Mouse (Mus musculus) embryonic facial prominence, embryonic 10.5 days (tissue): ENCODE measurements at regions not wholly inside any gene's neighbourhood (a gene's known extent, or its start where the extent isn't known, plus 50 kb on each side); places are given as distances from the start of the nearest gene placed in this dataset.

Experiments
- DNase-seq: peaks from one replicate; pipeline ENCODE4 v3.0.0-alpha.2; 2017; ENCODE audit warnings: low spot score
- H3K27ac ChIP-seq: fragments of 300-500 bp; sonication (generic); replicated peaks from 2 replicates; pipeline ENCODE4 v1.5.1; 2016; ENCODE audit warnings: mild to moderate bottlenecking
- H3K27me3 ChIP-seq: fragments of 300-500 bp; sonication (generic); replicated peaks from 2 replicates; pipeline ENCODE4 v1.6.1; 2016; ENCODE audit warnings: low read depth, mild to moderate bottlenecking; ENCODE audit not compliant: poor library complexity, severe bottlenecking
- H3K36me3 ChIP-seq: fragments of 300-500 bp; sonication (generic); replicated peaks from 2 replicates; pipeline ENCODE4 v1.6.1; 2016; ENCODE audit warnings: mild to moderate bottlenecking, moderate library complexity
- H3K4me1 ChIP-seq: fragments of 300-500 bp; sonication (generic); 2 replicates; pipeline ENCODE4 v1.6.1; 2016
- H3K4me3 ChIP-seq: fragments of 300-500 bp; sonication (generic); 2 replicates; pipeline ENCODE4 v1.5.1; 2016; ENCODE audit warnings: mild to moderate bottlenecking, moderate library complexity
- H3K9me3 ChIP-seq: fragments of 300-500 bp; sonication (generic); 2 replicates; pipeline ENCODE4 v1.6.1; 2016; ENCODE audit warnings: mild to moderate bottlenecking
- WGBS: fragments of 180-500 bp; shearing (Covaris S2); methylation state at CpG from one replicate; pipeline ENCODE4 v1.1.7; 2016; 5-methylcytosine and 5-hydroxymethylcytosine counted together

GRCm38 (mm10) chr16:5651551-5651950 lies 233.6 kb upstream of the Rbfox1 start:
- Histone ChIP-seq H3K4me3 (no peak overlapping the region), H3K4me1 (no peaks in the 10 kb centered on the region), H3K36me3 (no peaks in the 10 kb centered on the region), H3K27me3 (no peaks in the 10 kb centered on the region), H3K27ac (no peak overlapping the region), H3K9me3 (no peaks in the 10 kb centered on the region)
- WGBS, result 80% methylated on average over 1 of the region's 1 CpGs
- DNase-seq, result no peak

DNA sequence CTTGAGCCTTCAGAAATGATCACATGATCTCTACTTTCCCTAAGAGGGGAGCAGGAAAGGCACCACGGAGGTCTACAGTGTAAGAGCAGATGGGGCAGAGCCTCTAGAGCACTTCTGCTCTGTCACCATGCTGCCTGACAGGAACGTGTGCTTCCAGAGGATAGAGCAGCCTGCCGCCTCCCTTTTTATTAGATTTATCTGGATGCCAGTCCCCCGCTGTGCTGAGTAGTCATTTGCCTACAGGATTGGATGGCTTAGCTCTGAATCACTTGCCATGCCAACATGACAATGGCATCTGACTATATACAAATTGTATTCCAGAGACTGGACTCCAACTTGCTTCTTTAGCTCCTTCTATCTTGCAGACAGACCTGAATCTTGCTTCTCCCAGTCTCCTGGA lies 234.2 kb upstream of the Rbfox1 start:
- H3K4me1 ChIP-seq, result no peaks in the 10 kb centered on the region
- WGBS, result 70% methylated on average over 4 of the region's 4 CpGs
- DNase-seq, result no peak

DNA sequence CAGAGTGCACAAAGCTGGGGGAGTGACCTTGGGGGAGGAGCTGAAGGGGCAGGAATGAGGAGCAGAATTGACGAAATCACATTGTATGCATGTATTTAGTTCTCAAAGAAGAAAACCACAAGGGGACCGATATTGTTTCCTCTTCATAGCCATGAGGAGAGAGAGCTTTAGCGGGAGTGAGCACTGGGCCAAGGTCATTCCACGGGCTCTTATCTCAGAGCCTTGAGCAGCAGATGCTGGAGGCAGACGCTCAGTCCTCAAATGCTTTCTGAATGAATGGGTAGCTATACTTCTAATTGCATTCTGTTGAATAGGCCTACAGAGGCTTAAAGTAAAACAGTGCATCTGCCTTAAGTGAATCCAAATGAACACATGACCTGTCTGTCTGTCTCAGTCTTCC lies 245.2 kb upstream of the Rbfox1 start:
- no peak for DNase-seq
- no peaks in the 10 kb centered on the region for H3K36me3 ChIP-seq
- whole genome bisulfite sequencing, result 79% methylated on average over 5 of the region's 5 CpGs
- no peaks in the 10 kb centered on the region for H3K4me1 ChIP-seq
- 0 out of 2 replicates have a peak, but pooled peaks cover 2% of the 10 kb centered on the region for H3K9me3 ChIP-seq
- H3K4me3 ChIP-seq, result no peak overlapping the region
- no peaks in the 10 kb centered on the region for H3K27me3 ChIP-seq
- H3K27ac ChIP-seq, result no peak overlapping the region

More for the DNA sequence above, 234.2 kb upstream of the Rbfox1 start:
- Histone ChIP-seq H3K27ac (no peak overlapping the region), H3K9me3 (no peaks in the 10 kb centered on the region), H3K36me3 (no peaks in the 10 kb centered on the region), H3K27me3 (no peaks in the 10 kb centered on the region), H3K4me3 (no peak overlapping the region)

DNA sequence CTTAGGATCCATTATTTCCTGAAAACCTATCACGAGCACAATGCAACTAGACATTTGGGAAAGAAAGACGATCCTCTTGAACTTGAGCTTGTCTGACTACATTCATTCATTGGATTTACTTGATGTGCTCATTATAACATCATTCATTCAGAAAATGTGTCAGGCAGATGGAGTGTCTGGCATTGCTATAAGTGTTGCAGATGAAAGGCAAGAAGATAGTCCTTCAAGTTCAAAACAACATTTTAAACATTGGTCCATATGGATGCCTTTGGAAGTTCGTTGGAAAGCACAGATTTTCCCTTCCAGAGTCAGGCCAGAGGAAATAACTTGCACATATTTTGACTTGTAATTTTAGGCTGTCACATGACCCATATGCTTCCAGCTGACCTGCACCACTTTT lies 255.2 kb upstream of the Rbfox1 start:
- DNase-seq, result no peak
- 80% methylated on average over 3 of the region's 3 CpGs for WGBS
- H3K27me3 ChIP-seq, result no peaks in the 10 kb centered on the region

DNA sequence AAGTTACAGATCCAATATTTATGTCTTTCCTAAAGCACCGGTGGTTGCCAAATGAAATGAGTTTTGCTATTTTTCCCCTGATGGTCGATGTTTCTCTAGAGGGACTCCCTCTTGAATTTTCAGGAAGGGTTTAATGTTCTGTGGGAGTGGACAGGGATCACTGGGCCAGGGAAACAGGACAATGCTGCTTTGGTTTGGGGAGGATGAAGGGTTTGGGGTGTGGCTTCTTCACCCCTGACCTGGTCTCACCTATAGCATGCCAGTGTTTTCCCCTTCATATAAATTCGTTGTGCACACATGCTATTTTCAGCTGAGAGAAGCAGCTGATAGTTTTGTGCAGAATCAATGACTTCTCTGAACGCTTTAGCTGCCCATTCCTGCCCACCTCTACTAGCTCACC lies 257.2 kb upstream of the Rbfox1 start:
- Histone ChIP-seq H3K36me3 (no peaks in the 10 kb centered on the region), H3K4me3 (no peak overlapping the region), H3K27ac (no peak overlapping the region), H3K4me1 (peaks cover 7% of the 10 kb centered on the region; the same call in 1 of the 2 replicates), H3K27me3 (no peaks in the 10 kb centered on the region), H3K9me3 (no peaks in the 10 kb centered on the region)
- 83% methylated on average over 4 of the region's 4 CpGs for WGBS
- no peak for DNase-seq

More for the DNA sequence above, 255.2 kb upstream of the Rbfox1 start:
- Histone ChIP-seq H3K9me3 (no peaks in the 10 kb centered on the region), H3K36me3 (no peaks in the 10 kb centered on the region), H3K27ac (no peak overlapping the region), H3K4me1 (peaks cover 7% of the 10 kb centered on the region; the same call in 1 of the 2 replicates), H3K4me3 (no peak overlapping the region)

DNA sequence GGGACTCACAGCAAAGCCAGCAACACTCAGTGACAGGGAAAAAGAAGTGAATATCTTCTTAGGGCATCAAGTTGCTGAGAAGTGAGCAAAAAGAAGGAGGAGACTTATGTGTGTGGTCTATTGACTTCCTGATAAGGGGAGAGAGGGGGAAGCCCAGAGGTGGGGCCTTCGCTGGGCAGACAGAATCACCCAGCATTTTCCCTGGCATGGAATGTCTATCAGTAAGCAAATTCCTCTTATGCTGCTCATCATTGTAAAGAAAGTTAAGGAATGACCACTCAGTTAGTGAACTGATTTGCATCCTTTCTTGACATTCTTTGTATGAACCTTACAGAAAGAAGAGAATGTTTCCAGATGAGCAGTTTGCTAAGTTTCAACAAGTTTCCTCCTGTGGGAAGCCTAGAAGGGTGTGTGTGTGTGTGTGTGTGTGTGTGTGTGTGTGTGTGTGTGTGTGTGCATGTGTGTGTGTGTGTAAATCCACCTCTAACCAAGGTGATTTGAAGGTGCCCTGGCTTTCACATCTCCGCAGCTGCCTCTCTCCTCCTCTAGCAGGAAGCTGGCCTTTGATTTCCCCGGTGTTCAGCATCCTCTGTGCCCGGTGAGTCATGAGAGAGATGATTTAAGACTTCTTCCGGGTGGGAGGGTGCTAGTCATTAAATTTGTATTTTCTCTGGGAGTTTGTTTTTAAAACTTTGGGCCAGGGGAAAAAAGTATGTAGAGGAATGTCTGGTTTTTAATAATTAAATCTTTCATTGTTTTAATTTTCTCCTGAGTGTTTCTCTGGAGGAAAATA lies 257.8 kb upstream of the Rbfox1 start:
- Histone ChIP-seq H3K36me3 (no peaks in the 10 kb centered on the region), H3K27me3 (no peaks in the 10 kb centered on the region), H3K4me1 (peaks cover 7% of the 10 kb centered on the region; the same call in 1 of the 2 replicates), H3K9me3 (no peaks in the 10 kb centered on the region), H3K27ac (no peak overlapping the region), H3K4me3 (no peak overlapping the region)
- WGBS, result 76% methylated on average over 5 of the region's 5 CpGs
- no peak for DNase-seq

DNA sequence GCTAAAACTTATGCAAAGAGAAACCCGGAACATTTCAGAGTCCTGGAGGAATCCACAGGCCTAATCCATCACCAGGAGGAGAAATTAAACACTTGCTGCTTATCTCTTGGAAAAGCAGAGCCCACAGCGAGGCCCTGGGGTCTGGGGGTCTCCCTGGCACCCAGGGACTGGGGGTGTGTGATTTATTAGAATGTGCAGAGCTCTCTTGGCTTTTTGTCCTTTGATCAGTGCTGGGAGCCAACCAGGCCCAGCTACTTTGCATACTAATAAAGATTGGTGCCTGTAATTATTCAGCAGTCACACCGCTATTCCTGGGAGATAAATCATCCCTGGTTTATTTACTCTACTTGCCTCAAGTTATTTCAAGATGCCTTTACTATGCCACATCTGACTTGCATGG lies 260.0 kb upstream of the Rbfox1 start:
- no peaks in the 10 kb centered on the region for H3K4me1 ChIP-seq
- DNase-seq, result no peak
- H3K9me3 ChIP-seq, result no peaks in the 10 kb centered on the region
- 69% methylated on average over 3 of the region's 3 CpGs for WGBS
- H3K27ac ChIP-seq, result no peak overlapping the region
- no peak overlapping the region for H3K4me3 ChIP-seq
- H3K27me3 ChIP-seq, result no peaks in the 10 kb centered on the region
- no peaks in the 10 kb centered on the region for H3K36me3 ChIP-seq

DNA sequence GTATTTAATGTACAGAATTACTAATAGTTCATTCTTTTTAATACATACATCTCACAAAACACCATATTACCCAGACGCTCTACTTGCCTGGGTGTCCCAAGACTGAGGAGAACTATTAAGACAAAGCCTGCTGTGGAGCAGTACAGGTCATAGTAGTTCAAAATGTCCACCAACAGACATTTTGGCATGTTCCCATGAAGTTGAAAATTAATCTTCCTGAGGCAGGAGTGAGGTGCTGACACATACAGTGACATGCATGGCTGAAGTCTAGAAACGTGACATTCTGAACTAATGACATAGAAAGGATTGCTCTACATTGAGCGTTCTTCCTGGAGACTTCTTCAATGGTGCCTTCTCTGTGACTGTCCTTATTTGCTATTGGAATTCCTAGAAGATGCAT lies 264.6 kb upstream of the Rbfox1 start:
- Histone ChIP-seq H3K27ac (no peak overlapping the region), H3K4me3 (no peak overlapping the region), H3K9me3 (no peaks in the 10 kb centered on the region), H3K27me3 (no peaks in the 10 kb centered on the region), H3K36me3 (no peaks in the 10 kb centered on the region), H3K4me1 (no peaks in the 10 kb centered on the region)
- 92% methylated on average over 3 of the region's 3 CpGs for WGBS
- DNase-seq, result no peak

DNA sequence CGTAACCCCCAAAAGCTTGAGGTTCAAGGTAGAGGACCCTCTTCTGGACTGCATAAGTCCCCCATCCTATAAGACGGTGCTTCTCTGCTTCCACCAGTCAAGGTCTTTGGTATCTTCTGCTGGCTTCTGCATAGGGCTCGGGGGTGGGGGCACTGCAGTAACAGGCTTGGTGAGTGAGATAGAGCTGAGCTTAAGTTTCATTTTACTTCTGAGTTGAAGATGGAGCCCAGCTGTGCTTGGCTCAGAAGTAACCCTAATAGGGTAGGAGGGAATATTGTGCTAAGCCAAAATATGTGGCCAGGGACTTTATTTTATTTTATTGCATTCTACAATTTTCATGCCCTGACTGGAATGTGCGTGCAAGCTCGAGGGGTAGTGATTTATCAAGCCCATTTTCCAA lies 268.8 kb upstream of the Rbfox1 start:
- Histone ChIP-seq H3K4me3 (no peak overlapping the region), H3K9me3 (no peaks in the 10 kb centered on the region), H3K4me1 (no peaks in the 10 kb centered on the region), H3K27ac (no peak overlapping the region), H3K36me3 (no peaks in the 10 kb centered on the region), H3K27me3 (no peaks in the 10 kb centered on the region)
- no peak for DNase-seq
- WGBS, result 85% methylated on average over 5 of the region's 5 CpGs

DNA sequence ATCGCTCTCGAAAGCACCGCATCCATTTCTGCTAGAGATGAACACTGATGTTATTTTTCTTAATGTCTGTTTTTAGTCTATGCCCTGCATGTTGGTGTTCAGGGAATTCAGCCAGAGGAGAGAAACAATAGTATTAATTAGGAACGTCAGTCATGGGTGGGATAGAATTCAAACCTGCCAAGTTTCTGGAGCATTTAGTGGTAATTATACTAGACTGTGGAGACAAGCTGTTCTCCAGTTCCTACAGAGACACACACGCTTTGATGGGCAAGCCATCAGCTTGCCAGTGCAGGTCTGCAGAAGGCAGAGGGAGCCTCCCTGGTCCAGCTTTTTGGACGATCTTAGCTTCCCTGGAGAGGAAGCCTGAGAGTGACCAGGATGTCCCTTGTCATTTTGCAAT lies 289.8 kb upstream of the Rbfox1 start:
- no peaks in the 10 kb centered on the region for H3K9me3 ChIP-seq
- H3K27ac ChIP-seq, result no peak overlapping the region
- no peaks in the 10 kb centered on the region for H3K27me3 ChIP-seq
- H3K36me3 ChIP-seq, result no peaks in the 10 kb centered on the region
- no peak for DNase-seq
- no peaks in the 10 kb centered on the region for H3K4me1 ChIP-seq
- H3K4me3 ChIP-seq, result no peak overlapping the region
- WGBS, result 81% methylated on average over 6 of the region's 6 CpGs

DNA sequence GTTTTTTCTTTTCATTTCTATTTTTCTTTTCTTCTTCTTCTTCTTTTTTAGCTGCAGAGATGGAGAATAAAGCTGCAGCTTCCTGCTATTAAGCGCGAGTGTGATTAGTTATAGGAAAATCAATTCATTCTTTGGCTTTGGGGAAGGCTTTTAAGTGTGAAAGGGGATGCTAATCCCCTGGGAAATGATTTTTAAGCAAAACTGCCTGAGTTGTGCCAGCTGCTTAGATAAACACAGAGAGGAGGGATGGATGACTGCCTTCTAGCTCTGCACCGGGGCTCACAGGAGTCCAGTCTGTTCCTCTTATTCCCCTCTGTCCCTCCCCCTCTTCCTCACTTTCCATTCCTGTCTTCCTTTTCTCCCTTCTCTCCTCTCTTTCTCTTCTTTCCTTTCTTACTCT lies 306.8 kb upstream of the Rbfox1 start:
- WGBS, result 57% methylated on average over 3 of the region's 3 CpGs
- no peaks in the 10 kb centered on the region for H3K9me3 ChIP-seq
- no peak overlapping the region for H3K27ac ChIP-seq
- DNase-seq, result no peak
- H3K36me3 ChIP-seq, result no peaks in the 10 kb centered on the region
- H3K4me3 ChIP-seq, result no peak overlapping the region
- peaks cover 7% of the 10 kb centered on the region for H3K4me1 ChIP-seq
- no peaks in the 10 kb centered on the region for H3K27me3 ChIP-seq

- peak; percentile 11 for DNase-seq
Observed at GRCm38 (mm10) chr16:5572780-5573179, 312.4 kb upstream of the Rbfox1 start.

DNA sequence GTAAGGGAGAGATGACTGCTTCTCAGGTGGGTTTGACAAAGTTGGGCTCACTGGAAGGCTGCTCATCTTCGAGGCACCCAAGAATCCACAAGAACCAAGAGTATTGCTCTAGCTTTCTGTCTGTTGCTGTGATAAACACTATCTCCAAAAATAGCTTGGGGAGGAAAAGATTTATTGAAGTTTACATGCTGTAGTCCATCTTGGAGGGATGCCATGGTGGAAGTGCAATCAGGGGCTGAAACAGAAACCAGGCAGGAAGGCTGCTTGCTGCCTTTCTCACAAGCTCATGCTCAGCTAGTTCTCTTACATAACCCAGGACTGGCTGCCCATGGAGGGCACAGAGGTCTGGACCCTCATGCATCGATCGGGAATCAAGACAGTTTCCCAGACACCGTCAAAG lies 314.5 kb upstream of the Rbfox1 start:
- Histone ChIP-seq H3K4me3 (no peak overlapping the region), H3K27me3 (no peaks in the 10 kb centered on the region), H3K4me1 (peaks cover 9% of the 10 kb centered on the region), H3K9me3 (no peaks in the 10 kb centered on the region), H3K36me3 (no peaks in the 10 kb centered on the region), H3K27ac (no peak overlapping the region)
- WGBS, result 90% methylated on average over 4 of the region's 4 CpGs
- no peak for DNase-seq

More at GRCm38 (mm10) chr16:5572780-5573179, 312.4 kb upstream of the Rbfox1 start:
- H3K27me3 ChIP-seq, result no peaks in the 10 kb centered on the region
- H3K9me3 ChIP-seq, result no peaks in the 10 kb centered on the region
- H3K4me1 ChIP-seq, result peaks cover 9% of the 10 kb centered on the region
- no peak overlapping the region for H3K27ac ChIP-seq
- no peak overlapping the region for H3K4me3 ChIP-seq
- H3K36me3 ChIP-seq, result no peaks in the 10 kb centered on the region
